Mouse (Mus musculus): ENCODE measurements at regions not wholly inside any gene's neighbourhood (a gene's known extent, or its start where the extent isn't known, plus 50 kb on each side); places are given as distances from the start of the nearest gene placed in this dataset.

DNA sequence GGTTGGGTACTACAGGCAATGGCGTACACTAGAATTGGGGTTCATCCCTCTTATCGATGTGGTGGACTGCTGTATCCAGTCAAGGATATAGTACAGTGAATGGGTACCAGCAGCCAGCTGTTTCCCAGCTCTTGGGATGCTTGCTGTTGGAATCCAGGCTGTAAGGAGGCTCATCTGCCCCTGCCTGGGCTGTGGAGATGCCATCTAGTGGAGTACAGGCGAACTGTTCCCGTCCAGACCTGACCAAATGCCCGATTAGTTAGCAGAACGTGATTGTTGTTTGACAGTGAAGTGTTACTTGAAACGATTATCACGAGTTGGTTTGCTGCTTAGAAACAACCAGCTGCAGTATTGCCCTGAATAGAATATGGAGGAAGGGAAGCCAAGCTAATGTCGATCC, 205.0 kb upstream of the Gadl1 start:
- Histone ChIP-seq H3K4me2 (ENCODE audit: low read depth, low read length) (no peak overlapping the region), H3K27me3 (ENCODE audit: control insufficient read depth, insufficient read depth, low read depth, low read length) (no peaks in the 10 kb centered on the region), H3K27ac (ENCODE audit: low read length) (no peak overlapping the region), H3K4me1 (ENCODE audit: control insufficient read depth, low read depth, low read length) (no peaks in the 10 kb centered on the region), H3K9ac (ENCODE audit: low read depth, low read length) (no peak overlapping the region), H3K36me3 (ENCODE audit: control insufficient read depth, insufficient read depth) (no peaks in the 10 kb centered on the region), H3K9me3 (replicated peaks; ENCODE audit: control insufficient read depth, low read length) (no peaks in the 10 kb centered on the region), H3K4me3 (ENCODE audit: low read depth, low read length) (no peak overlapping the region)
- WGBS (ENCODE audit: insufficient replicate concordance) = 28% methylated on average over 9 of the region's 9 CpGs
- no peak for ATAC-seq (ENCODE audit: low read depth)

DNA sequence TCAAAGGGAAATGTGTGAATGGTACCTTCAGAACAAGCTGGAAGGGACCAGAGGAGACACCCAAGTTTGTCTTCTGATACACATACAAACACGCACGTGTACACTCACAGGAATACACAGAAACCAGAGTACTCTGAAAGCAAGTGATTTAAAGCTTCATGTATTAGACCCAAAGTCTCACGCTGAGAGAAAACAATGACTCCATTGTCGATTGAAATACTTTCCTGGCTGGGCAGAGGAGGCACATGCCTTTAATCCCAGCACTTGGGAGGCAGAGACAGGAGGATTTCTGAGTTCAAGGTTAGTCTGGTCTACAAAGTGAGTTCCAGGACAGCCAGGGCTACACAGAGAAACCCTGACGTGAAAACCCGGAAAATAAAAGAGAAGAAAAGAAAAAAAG, 203.5 kb upstream of the Gadl1 start:
- no peak overlapping the region for H3K27ac ChIP-seq (ENCODE audit: low read length)

DNA sequence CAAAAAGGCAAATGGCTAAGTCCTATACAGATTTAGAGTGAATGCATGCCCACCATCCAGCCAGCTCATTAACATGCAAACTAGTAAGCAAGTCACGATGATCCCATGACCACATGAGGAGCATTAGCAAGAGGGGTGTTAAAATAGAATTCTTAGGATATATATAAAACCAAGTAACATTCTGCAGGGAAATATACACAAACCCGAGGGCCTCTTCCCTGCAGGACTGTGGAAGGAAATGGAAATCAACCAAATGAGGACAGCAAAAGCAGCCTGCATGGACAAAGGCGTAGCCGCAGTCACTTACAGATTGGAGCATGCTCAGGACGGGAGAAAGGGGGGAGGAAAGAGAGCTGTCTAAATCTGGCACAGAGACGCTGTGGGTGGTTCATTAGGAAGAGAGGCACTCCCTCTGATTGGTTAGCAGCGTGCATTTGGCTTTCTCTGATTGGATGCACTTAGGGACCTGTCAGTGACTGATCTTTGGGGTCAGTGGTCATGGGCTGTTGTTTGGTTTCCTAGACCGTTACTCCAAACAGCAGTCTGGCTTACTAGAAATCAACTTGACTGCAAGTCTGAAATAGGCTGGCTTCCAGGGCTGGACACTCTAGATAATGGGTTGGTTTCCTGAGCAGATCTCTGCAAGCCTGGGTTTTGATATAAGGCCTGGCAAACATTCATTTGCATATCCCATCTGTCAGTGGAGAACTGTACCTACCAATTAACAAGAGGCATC, 200.9 kb upstream of the Gadl1 start:
- H3K36me3 ChIP-seq (ENCODE audit: control insufficient read depth, insufficient read depth) = no peaks in the 10 kb centered on the region
- no peak overlapping the region for H3K9ac ChIP-seq (ENCODE audit: low read depth, low read length)
- H3K4me3 ChIP-seq (ENCODE audit: low read depth, low read length) = no peak overlapping the region
- ATAC-seq (ENCODE audit: low read depth) = peak; percentile 90
- WGBS (ENCODE audit: insufficient replicate concordance) = 10% methylated on average over 8 of the region's 8 CpGs
- no peaks in the 10 kb centered on the region for H3K4me1 ChIP-seq (ENCODE audit: control insufficient read depth, low read depth, low read length)
- H3K4me2 ChIP-seq (ENCODE audit: low read depth, low read length) = no peak overlapping the region
- 0 out of 2 replicates have a peak overlapping the region, but pooled peaks have one; percentile 8 for H3K27ac ChIP-seq (ENCODE audit: low read length)
- H3K27me3 ChIP-seq (ENCODE audit: control insufficient read depth, insufficient read depth, low read depth, low read length) = no peaks in the 10 kb centered on the region
- no peaks in the 10 kb centered on the region for H3K9me3 ChIP-seq (replicated peaks; ENCODE audit: control insufficient read depth, low read length)

More for the DNA sequence above, 203.5 kb upstream of the Gadl1 start:
- ATAC-seq (ENCODE audit: low read depth) = no peak
- H3K4me1 ChIP-seq (ENCODE audit: control insufficient read depth, low read depth, low read length) = no peaks in the 10 kb centered on the region
- no peaks in the 10 kb centered on the region for H3K36me3 ChIP-seq (ENCODE audit: control insufficient read depth, insufficient read depth)
- H3K27me3 ChIP-seq (ENCODE audit: control insufficient read depth, insufficient read depth, low read depth, low read length) = no peaks in the 10 kb centered on the region
- no peak overlapping the region for H3K4me3 ChIP-seq (ENCODE audit: low read depth, low read length)
- WGBS (ENCODE audit: insufficient replicate concordance) = 50% methylated on average over 6 of the region's 6 CpGs
- H3K4me2 ChIP-seq (ENCODE audit: low read depth, low read length) = no peak overlapping the region
- no peak overlapping the region for H3K9ac ChIP-seq (ENCODE audit: low read depth, low read length)
- no peaks in the 10 kb centered on the region for H3K9me3 ChIP-seq (replicated peaks; ENCODE audit: control insufficient read depth, low read length)

DNA sequence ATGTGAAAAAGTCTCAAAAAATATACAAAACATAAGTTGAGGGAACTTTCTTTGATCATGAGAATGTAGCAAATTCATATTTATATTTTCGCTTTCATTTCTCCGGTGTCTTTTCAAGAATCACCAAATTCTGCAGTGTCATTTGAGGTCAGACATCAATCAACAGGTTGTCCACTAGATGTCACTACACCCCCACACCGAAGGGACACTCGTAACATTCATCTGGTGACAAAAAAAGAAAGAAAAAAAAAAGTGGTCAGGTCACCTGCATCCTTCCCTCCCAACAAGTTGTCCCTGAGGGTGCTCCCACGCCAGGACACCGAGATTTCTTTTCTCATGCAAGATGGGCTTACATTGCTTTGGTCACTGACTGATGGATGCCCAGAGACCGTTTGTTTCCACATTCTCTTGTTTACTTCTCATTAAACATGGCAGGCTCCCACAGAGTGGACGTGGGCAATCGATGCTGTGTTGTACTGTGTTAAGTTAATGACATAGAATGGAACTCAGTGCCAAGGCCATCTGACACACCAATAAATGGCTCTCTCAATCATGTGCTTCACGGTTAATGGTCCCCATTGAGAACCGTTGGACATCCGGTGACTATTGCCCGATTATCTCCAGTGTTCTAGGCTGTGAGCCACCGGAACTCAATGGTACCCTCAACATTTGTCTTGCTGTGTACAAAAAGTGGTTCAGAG, 199.1 kb upstream of the Gadl1 start:
- H3K27me3 ChIP-seq (ENCODE audit: control insufficient read depth, insufficient read depth, low read depth, low read length) = no peaks in the 10 kb centered on the region
- ATAC-seq (ENCODE audit: low read depth) = no peak
- WGBS (ENCODE audit: insufficient replicate concordance) = 61% methylated on average over 14 of the region's 14 CpGs

DNA sequence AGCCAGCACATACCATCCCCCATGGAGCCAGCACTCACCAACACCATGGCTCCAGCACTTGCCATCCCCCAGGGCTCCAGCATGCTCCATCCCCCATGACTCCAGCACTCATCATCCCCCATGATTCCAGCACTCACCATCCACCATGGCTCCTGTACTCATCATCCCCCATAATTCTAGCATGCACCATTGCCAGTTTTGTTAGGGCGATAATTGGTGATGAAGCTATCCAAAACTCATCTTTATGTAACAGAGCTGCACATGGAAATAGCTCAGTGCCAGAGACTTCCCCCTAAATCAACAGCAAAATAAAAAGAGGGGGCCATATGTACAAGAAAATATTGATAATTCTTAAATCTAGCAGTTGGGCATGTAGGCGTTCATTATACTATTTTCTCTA, 188.9 kb upstream of the Gadl1 start:
- Histone ChIP-seq H3K4me3 (ENCODE audit: low read depth, low read length) (no peak overlapping the region), H3K9me3 (replicated peaks; ENCODE audit: control insufficient read depth, low read length) (no peaks in the 10 kb centered on the region), H3K4me1 (ENCODE audit: control insufficient read depth, low read depth, low read length) (no peaks in the 10 kb centered on the region), H3K36me3 (ENCODE audit: control insufficient read depth, insufficient read depth) (no peaks in the 10 kb centered on the region), H3K9ac (ENCODE audit: low read depth, low read length) (no peak overlapping the region), H3K27ac (ENCODE audit: low read length) (no peak overlapping the region), H3K4me2 (ENCODE audit: low read depth, low read length) (no peak overlapping the region), H3K27me3 (ENCODE audit: control insufficient read depth, insufficient read depth, low read depth, low read length) (no peaks in the 10 kb centered on the region)
- ATAC-seq (ENCODE audit: low read depth) = no peak
- WGBS (ENCODE audit: insufficient replicate concordance) = 61% methylated on average over 2 of the region's 2 CpGs

More for the DNA sequence above, 199.1 kb upstream of the Gadl1 start:
- Histone ChIP-seq H3K9me3 (replicated peaks; ENCODE audit: control insufficient read depth, low read length) (no peaks in the 10 kb centered on the region), H3K4me2 (ENCODE audit: low read depth, low read length) (no peak overlapping the region), H3K36me3 (ENCODE audit: control insufficient read depth, insufficient read depth) (no peaks in the 10 kb centered on the region), H3K4me3 (ENCODE audit: low read depth, low read length) (no peak overlapping the region), H3K27ac (ENCODE audit: low read length) (no peak overlapping the region), H3K4me1 (ENCODE audit: control insufficient read depth, low read depth, low read length) (no peaks in the 10 kb centered on the region), H3K9ac (ENCODE audit: low read depth, low read length) (no peak overlapping the region)

DNA sequence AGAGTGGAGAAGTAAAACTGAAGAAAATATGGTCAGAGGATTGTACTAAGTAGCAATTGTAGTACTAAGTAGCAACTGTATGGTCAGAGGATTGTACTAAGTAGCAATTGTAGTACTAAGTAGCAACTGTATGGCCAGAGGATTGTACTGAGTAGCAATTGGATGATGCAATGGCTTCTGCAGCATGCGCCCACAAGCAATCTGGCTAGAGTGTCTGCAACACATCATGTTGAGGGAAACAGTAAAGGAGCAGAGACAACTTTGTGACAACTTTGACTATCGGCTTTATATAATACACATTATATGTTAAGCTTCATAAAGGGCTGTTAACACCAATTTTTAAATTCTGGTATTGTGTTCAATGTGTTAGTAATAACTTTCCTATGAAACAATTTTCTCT, 188.4 kb upstream of the Gadl1 start:
- Histone ChIP-seq H3K27me3 (ENCODE audit: control insufficient read depth, insufficient read depth, low read depth, low read length) (no peaks in the 10 kb centered on the region), H3K9ac (ENCODE audit: low read depth, low read length) (no peak overlapping the region), H3K27ac (ENCODE audit: low read length) (no peak overlapping the region), H3K4me2 (ENCODE audit: low read depth, low read length) (no peak overlapping the region), H3K4me3 (ENCODE audit: low read depth, low read length) (no peak overlapping the region), H3K36me3 (ENCODE audit: control insufficient read depth, insufficient read depth) (no peaks in the 10 kb centered on the region), H3K4me1 (ENCODE audit: control insufficient read depth, low read depth, low read length) (no peaks in the 10 kb centered on the region), H3K9me3 (replicated peaks; ENCODE audit: control insufficient read depth, low read length) (no peaks in the 10 kb centered on the region)
- 66% methylated on average over 2 of the region's 2 CpGs for WGBS (ENCODE audit: insufficient replicate concordance)
- ATAC-seq (ENCODE audit: low read depth) = no peak

DNA sequence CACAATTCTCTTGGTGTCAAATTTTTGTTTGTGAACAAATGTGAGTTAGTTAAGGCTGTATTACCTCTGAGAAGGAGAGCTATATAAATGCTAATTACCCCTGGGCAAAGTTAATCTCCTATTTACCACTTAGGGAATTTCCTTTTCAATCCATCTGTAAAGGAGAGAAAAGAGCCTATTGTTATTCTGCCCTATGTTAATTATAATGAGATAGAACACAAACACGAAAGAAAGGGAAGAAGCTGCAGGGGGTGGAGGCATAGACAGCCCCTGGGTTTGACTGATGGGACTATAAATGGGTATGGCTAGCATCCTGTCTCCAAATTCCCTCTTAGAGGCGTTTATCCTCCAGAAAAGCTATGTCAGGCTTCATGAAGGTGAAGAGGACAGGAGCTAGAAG, 185.2 kb upstream of the Gadl1 start:
- no peaks in the 10 kb centered on the region for H3K36me3 ChIP-seq (ENCODE audit: control insufficient read depth, insufficient read depth)
- H3K9ac ChIP-seq (ENCODE audit: low read depth, low read length) = no peak overlapping the region
- H3K27me3 ChIP-seq (ENCODE audit: control insufficient read depth, insufficient read depth, low read depth, low read length) = no peaks in the 10 kb centered on the region
- H3K27ac ChIP-seq (ENCODE audit: low read length) = no peak overlapping the region
- H3K4me2 ChIP-seq (ENCODE audit: low read depth, low read length) = no peak overlapping the region
- no peaks in the 10 kb centered on the region for H3K4me1 ChIP-seq (ENCODE audit: control insufficient read depth, low read depth, low read length)
- no peaks in the 10 kb centered on the region for H3K9me3 ChIP-seq (replicated peaks; ENCODE audit: control insufficient read depth, low read length)
- WGBS (ENCODE audit: insufficient replicate concordance) = 23% methylated on average over 2 of the region's 2 CpGs
- H3K4me3 ChIP-seq (ENCODE audit: low read depth, low read length) = no peak overlapping the region
- no peak for ATAC-seq (ENCODE audit: low read depth)

DNA sequence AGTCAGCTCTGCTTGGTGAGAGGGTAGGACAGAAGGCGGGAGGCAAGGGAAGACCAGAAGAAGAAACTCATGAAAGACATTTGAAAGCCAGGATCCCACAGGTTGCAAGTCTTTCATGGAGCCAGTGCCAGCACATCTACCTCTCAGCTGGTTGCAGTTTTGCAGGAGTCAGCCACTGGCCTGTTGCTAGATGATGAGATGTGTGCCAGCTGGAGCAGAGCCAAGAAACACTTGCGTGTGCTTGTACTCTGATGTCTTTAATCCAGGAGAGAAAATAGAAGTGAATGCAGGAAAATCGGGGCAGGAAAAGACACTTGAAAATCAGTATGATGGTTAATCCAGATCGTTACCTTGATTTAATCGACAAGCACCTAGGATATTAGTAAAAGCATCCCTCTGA, 181.9 kb upstream of the Gadl1 start:
- 62% methylated on average over 5 of the region's 5 CpGs for WGBS (ENCODE audit: insufficient replicate concordance)
- no peaks in the 10 kb centered on the region for H3K36me3 ChIP-seq (ENCODE audit: control insufficient read depth, insufficient read depth)
- no peak overlapping the region for H3K4me3 ChIP-seq (ENCODE audit: low read depth, low read length)
- no peaks in the 10 kb centered on the region for H3K9me3 ChIP-seq (replicated peaks; ENCODE audit: control insufficient read depth, low read length)
- no peaks in the 10 kb centered on the region for H3K4me1 ChIP-seq (ENCODE audit: control insufficient read depth, low read depth, low read length)
- H3K9ac ChIP-seq (ENCODE audit: low read depth, low read length) = no peak overlapping the region
- no peak overlapping the region for H3K4me2 ChIP-seq (ENCODE audit: low read depth, low read length)
- H3K27me3 ChIP-seq (ENCODE audit: control insufficient read depth, insufficient read depth, low read depth, low read length) = no peaks in the 10 kb centered on the region
- ATAC-seq (ENCODE audit: low read depth) = no peak
- H3K27ac ChIP-seq (ENCODE audit: low read length) = no peak overlapping the region

DNA sequence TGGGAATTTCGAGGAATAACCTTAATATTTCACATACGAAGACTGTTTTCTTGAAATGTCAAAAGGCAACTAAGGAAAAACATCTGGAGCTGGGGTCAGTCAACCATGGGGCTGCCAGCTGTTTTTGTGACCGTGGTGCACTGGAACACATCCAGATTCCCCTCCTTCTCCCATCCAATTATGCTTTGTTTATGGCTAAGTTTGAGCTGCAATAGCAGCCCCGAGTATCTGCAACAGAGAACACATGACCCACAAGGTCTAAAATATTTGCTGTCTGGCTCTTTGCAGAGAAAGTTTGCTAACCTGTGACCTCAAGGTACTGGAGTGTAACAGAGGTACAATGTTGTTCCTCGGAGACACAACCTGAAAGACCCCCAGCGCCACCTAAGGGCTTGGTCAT, 177.7 kb upstream of the Gadl1 start:
- Histone ChIP-seq H3K4me1 (ENCODE audit: control insufficient read depth, low read depth, low read length) (no peaks in the 10 kb centered on the region), H3K4me2 (ENCODE audit: low read depth, low read length) (no peak overlapping the region), H3K9me3 (replicated peaks; ENCODE audit: control insufficient read depth, low read length) (no peaks in the 10 kb centered on the region), H3K27ac (ENCODE audit: low read length) (no peak overlapping the region), H3K36me3 (ENCODE audit: control insufficient read depth, insufficient read depth) (no peaks in the 10 kb centered on the region), H3K4me3 (ENCODE audit: low read depth, low read length) (no peak overlapping the region), H3K9ac (ENCODE audit: low read depth, low read length) (no peak overlapping the region), H3K27me3 (ENCODE audit: control insufficient read depth, insufficient read depth, low read depth, low read length) (no peaks in the 10 kb centered on the region)
- WGBS (ENCODE audit: insufficient replicate concordance) = 58% methylated on average over 6 of the region's 6 CpGs
- ATAC-seq (ENCODE audit: low read depth) = no peak

Measured in liver, embryonic 16.5 days (tissue).